Mouse (Mus musculus) c-Kit-positive CD71-positive TER-119-negative erythroid progenitor cells, embryonic 14.5 days (primary cell): ENCODE data around the gene Psmc5.
"Not testable (repeated sequence)": the region's sequence is repeated elsewhere in the genome, so short reads cannot be mapped to it uniquely, and the experiment has no call there.

ENCODE experiments used
- DNase-seq: peaks from one replicate; pipeline ENCODE4 v3.0.0-alpha.2; 2013; ENCODE audit warnings: low read depth

The Psmc5 gene

GRCm38 (mm10) chr11:106255685-106256451 is at the start of gene Psmc5, which contains the start of gene Ftsj3:
Gene Psmc5, plus strand, starts transcription at chr11:106256154.
Gene Ftsj3, minus strand, starts transcription at chr11:106256079.
- peak; percentile 96 for DNase-seq

DNA sequence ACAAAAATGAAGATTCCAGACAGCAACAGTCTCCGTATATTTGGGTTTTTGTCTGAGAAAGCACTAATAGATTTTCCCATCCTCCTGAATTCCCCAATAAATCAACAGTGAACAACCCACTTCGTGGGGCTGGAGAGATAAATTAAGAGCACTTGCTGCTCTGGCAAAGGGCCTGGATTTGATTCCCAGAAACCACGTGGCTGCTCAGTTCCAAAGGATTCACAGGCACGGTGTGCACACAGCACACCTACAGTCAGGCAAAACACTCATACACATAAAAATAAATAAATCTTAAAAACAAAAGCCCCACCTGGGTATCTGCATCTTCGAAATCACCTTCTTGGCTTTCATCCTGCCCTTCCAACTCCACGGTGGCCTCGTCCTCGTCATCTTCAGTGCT is 43.2 kb upstream of the Psmc5 start:
- DNase-seq, result no peak

DNA sequence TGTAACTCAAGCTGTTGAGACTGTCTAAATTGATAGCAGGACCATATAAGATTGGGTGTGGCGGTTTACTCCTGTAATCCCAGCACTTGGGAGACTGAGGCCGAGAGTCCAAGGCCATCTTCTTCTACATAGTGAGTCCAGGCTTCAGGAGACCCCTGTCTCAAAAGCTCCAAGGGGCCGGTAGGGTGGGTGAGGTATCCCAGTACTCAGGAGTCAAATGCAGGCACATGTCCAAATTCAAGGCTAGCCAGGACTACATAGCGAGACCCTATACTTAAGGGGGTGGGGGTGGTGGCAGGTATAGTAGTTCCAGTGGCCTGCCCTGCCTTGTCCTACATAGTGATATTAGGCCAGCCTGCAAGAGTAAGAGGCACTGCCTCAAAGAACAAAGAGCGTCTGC is 41.1 kb upstream of the Psmc5 start:
- DNase-seq, result no peak

GRCm38 (mm10) chr11:106215450-106215859 is 40.5 kb upstream of the Psmc5 start:
- no peak for DNase-seq

DNA sequence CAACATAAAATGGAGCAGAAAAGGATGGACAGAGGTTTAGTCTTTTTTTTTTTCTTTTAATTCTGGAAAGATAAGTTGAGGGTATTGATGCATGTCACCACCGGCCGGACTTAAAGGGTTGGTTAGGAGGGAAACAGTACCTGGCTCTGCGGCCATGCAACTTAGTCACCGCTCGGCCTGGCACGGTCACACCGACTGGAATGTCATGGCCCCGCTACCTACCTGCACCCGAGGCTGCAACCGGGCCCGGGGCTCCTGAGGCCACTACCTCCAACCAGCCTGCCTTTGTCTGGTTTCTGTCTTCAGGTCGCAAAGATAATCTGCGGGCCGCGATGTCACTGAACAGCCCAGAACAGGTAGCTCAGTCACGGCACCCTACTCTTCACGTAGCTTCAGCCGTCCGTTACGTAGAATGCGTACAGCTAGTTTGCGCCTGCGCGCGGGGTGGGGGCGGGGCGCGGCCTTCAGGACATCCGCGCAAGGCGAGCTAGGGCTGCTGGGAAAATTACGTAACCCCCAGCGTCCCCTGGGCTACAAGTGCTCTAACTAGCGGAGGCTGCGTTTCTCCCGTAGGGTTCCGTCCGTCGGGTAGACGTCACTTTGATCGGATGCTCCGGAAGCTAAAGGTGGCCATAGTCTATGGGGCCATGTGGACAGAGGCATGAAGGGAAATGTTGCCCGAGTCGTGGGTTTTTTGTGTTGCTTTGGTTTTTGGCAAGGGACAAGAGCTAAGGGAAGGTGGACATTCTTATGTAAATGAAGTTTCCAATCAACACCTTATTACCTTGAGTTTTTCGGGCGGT is 39.8 kb upstream of the Psmc5 start, which contains the start of gene Ccdc47:
Ccdc47 (minus strand) TSS at position 418 of the 803 bp plus-strand sequence.
- DNase-seq, result peak; percentile 96

DNA sequence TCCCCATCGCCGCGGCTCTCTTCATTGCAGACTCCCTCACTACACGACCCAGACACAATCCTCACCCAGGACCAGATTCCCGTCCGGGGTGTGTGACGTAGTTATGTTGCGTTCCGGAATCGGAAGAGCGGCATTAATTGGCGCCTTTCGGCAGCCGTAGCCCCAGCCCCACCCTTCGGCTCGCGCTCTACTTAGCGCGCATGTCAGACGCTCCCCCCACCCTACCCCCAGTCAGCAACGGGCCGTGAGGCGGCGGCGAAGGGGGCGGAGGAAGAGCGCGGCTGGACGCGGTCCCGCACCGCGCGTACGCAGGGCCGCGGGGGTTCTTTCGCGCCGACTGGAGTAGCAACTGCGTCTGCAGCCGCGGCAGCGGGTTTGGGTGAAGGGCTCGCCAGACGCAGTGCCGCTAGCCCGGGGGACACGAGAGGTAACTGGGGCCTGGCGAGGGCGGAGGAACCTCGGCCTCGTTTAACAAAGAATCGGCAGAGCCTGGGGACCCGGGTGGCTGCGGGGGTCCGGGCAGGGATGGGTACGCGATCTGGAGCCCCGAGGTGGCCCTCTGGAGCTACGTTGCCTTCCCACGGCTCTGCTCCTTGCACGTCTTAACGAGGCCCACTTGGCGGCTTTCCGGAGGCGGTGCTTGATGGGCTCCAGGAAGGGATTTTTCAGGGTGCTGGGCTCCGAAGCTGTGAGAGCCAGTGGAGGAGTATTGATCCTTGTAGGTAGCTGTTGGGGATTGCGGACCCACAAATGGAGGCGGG is 39.0 kb upstream of the Psmc5 start, which contains the start of gene Ddx42:
Ddx42 (plus strand) TSS at position 197 of the 761 bp plus-strand sequence.
- DNase-seq, result peak; percentile 92

GRCm38 (mm10) chr11:106220603-106221002 is 35.4 kb upstream of the Psmc5 start:
- no peak for DNase-seq

DNA sequence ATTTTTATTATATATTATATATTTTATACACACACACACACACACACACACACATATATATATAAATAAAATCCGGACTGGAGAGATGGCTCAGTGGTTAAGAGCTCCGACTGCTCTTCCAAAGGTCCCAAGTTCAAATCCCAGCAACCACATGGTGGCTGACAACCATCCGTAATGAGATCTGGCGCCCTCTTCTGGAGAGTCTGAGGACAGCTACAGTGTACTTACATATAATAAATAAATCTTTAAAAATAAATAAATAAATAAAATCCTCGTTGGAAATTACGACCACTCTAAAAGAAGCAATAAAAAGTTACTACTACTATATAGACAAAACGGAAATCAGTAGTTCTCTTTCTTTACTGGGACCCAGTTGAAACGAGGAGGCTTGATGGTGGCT is 22.0 kb upstream of the Psmc5 start:
- DNase-seq, result not testable (repeated sequence)

- DNase-seq, result no peak
These were observed 9.1 kb upstream of the Psmc5 start for GRCm38 (mm10) chr11:106246834-106247233.

DNA sequence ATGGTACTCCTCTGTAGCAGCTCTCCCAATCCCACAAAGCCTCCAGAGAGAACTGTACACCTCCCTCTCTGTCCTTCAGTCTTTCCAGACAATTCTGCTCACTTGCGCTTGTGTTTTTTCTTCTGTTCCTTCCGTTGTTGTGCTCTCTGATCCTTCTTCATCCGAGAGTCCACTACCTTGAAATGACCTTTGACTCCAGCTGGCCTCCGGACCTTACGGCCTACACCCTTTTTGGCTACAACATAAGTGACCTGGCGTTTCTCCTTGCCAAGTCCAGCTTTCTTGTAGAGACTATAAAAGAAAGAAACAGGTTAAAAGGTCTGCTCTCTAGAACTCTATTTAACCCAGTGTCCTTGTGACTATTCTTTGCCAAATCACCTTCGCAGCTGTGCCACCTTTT is 6.6 kb upstream of the Psmc5 start:
- no peak for DNase-seq

- DNase-seq, result no peak
These were observed 1.2 kb upstream of the Psmc5 start for GRCm38 (mm10) chr11:106254767-106255166.

DNA sequence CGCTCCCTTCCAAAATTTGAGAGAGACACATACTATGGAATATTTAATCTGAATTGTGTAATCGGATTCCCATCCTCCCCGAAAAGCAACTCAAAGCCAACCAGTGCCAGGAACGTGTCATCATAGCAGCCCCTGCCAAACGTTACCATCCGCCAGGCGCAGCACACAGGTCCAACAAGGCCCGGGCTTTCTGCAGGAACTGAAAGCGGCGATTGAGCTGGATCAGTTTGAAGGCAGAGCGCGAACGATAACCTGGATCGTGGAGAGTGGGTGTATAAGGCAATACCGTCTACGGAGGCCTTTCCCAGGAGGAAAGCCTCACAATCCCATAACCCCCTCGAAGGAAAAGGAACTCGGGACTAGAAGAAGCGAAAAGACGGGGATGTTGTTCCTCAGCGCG is 780 bp upstream of the Psmc5 start:
- DNase-seq, result no peak

GRCm38 (mm10) chr11:106256775-106257174 is 821 bp downstream of the Psmc5 start:
- DNase-seq, result no peak

DNA sequence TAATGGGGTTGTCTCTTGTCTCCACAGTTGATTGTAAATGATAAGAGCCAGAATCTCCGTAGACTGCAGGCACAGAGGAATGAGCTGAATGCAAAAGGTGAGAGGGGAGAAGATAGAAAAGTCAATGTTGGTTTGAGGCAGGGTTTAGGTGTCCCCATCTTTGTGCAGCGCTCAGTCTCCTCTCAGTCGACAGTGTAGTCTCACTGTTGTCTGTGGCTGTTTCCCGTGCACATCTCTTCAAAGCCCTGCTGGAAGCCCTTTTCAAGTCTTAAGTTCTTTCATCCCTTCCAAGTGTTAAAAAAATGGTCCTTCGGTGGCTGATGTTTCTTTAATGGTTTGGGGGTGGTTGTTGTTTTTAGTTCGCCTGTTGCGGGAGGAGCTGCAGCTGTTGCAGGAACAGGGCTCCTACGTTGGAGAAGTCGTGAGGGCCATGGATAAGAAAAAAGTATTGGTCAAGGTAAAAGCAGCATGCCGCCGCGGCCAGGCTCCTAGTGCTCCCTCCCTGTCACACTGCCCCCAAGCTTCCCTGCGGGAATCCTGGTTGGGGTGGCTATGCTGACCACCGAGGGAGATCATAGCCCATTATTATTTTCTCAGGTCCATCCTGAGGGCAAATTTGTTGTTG is 5.0 kb downstream of the Psmc5 start:
- no peak for DNase-seq

DNA sequence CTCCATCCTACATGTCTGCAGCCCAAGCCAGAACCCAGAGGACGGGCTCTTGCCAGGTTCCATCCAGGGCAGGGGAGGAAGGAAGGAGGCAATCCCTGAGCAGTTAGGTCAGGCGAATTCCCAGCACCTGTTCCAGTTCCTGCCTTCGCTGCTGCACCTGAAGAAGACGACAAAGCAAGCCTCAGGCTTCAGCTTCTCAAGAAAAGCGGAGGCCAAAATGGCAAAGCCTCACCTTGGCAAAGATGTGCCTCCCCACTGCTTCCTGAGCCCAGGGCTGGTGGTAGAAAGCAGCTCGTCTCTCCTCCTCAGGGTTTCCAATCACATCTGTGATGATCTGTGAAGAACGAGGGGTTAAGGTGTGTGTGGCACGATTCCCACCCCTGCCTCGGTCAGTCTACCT is 8.0 kb downstream of the Psmc5 start:
- DNase-seq, result no peak

GRCm38 (mm10) chr11:106264988-106265387 is 9.0 kb downstream of the Psmc5 start:
- no peak for DNase-seq

GRCm38 (mm10) chr11:106265570-106265969 is 9.6 kb downstream of the Psmc5 start:
- DNase-seq, result no peak

DNA sequence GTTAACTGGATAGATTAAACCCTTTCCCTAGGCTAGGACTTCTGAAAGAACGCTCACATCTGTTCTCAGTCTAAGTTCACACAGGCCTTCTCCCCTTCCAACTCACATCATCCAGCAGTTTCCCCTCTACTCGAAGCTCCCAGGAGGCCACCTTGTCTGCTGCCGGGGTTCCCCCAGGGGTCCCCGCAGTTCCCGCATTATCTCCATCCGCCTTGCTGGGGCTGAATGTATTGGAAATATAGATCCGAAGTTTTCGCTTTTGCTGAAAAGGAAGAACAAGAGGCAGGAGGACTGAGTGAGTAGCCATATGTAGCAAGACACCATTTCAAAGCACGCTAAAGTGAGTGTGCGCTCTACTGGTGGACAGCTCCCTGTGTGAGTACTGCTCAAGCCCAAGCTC is 10.5 kb downstream of the Psmc5 start:
- DNase-seq, result no peak

DNA sequence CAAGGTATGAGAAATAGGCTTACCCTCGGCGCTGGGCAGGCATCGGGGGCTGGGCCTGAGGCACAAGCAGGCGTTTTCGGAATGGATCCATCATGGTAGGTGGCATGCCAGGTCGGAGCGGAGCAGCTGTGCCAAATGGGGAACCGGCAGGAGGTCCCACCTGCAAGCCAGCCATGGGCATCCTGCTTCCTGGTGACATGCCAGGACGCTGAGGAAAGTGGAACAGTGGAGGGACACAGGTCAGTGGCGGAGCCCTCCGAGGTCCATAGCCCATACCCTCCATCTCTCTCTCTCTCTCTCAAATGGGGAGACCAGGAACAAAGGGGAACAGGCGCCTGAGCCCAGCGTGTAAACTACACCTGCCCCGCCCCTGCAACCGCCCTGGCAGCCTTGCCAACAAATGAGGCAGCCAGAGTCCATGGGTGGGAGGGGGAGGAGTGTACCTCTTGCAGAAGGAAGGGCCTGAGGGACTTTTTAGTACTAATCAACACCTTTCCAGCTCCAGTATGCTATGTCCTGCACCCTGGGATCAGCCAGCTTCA is 11.4 kb downstream of the Psmc5 start:
- no peak for DNase-seq

GRCm38 (mm10) chr11:106267871-106268270 is 11.9 kb downstream of the Psmc5 start:
- DNase-seq, result no peak

DNA sequence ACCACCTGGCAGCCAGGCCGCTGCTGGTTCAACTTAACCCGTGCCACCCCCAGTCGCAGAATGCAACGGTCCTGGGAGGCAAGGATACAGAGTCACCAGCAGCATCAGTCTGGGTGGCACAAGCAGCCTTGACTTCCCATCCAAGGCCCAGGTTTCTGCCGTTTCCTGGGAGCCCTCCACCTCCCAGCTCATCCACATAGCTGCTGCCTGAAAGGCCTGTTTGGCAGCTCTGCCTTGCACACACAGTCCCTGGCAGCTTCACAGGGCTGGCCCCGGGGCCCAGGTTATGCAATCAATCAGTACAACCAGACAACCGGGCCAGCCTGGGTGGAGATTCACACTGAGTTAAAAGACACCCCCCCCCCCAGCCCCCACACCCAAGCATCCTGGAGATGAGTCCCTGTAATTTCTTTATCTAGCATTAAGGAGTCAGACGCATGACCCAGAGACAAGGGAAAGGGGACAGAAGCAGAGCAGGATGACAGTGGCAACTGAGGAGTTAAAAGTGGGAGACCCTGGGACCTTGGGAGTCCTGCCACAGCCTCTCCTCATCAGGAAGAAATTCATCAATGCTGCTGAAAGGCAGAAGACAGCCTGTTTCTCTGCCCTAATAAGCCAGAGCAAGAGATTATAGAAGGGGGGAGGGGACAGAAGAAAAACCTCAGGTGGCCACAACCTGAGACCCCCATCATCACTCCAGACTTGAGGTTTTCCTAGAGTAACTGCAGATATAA is 12.5 kb downstream of the Psmc5 start:
- DNase-seq, result no peak
